Mouse (Mus musculus): ENCODE measurements at regions not wholly inside any gene's neighbourhood (a gene's known extent, or its start where the extent isn't known, plus 50 kb on each side); places are given as distances from the start of the nearest gene placed in this dataset.
A peak's percentile ranks its signal among the peaks of the same experiment; 100 is the strongest.

DNA sequence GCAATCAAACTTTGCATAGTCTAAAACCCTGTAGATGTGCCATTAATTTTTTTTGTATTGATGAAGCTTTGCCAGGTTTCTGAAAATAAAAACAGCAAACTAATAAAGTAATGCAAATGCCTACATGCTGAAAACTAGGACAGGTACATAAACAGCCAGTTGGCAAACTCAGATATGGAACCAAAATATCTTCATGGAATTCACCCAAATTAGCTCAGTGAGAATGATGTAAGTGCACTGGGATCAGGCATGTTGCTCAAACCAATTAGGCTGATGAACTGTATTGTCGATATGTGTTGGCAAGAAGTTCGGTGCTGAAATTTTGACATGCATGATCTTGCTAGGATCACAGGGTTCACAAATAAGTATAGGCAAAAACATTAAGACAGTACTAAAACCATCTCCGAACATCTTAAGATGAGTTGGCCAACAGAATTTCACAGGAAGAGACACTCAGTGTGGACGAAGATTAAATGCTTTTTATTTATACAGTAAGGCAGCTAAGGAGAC, 95.3 kb upstream of the Rgma start:
- Histone ChIP-seq H3K27me3 (ENCODE audit: control insufficient read depth, insufficient read depth, low read length) (no peaks in the 10 kb centered on the region), H3K4me2 (ENCODE audit: low read depth, low read length) (no peak overlapping the region), H3K9ac (ENCODE audit: low read length) (no peak overlapping the region), H3K4me3 (replicated peaks; ENCODE audit: low read length) (no peak overlapping the region), H3K9me3 (replicated peaks; ENCODE audit: control insufficient read depth, low read length) (no peaks in the 10 kb centered on the region), H3K27ac (ENCODE audit: low read length) (no peak overlapping the region), H3K36me3 (ENCODE audit: control insufficient read depth, insufficient read depth, low read length) (no peaks in the 10 kb centered on the region), H3K4me1 (ENCODE audit: control insufficient read depth, insufficient read depth, low read length) (no peaks in the 10 kb centered on the region)
- ATAC-seq (ENCODE audit: insufficient read depth, low FRiP score): no peak
- WGBS: 92% methylated on average over 4 of the region's 4 CpGs

DNA sequence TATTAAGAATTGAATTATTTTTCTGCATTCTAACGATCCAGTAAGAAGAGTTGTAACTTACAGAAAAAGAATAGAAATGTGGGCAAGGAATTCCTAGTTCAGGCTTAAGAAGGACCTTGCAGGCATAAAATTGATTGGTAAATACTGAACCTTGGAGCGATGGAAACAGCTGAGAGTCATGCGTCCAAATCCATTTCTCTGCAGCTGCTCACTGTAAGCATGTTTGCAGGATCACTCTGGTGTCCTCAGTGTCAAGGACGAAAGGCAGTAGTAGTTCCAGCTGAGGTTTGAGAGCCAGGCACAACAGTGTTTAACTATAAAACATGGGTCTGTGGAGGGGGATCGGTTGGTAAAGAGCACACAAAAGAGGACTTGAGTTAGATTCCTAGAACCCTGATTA, 89.1 kb upstream of the Rgma start:
- Histone ChIP-seq H3K27me3 (ENCODE audit: control insufficient read depth, insufficient read depth, low read length) (no peaks in the 10 kb centered on the region), H3K9me3 (replicated peaks; ENCODE audit: control insufficient read depth, low read length) (no peaks in the 10 kb centered on the region), H3K9ac (ENCODE audit: low read length) (no peak overlapping the region), H3K4me2 (ENCODE audit: low read depth, low read length) (no peak overlapping the region), H3K4me1 (ENCODE audit: control insufficient read depth, insufficient read depth, low read length) (no peaks in the 10 kb centered on the region), H3K27ac (ENCODE audit: low read length) (no peak overlapping the region), H3K4me3 (replicated peaks; ENCODE audit: low read length) (no peak overlapping the region), H3K36me3 (ENCODE audit: control insufficient read depth, insufficient read depth, low read length) (no peaks in the 10 kb centered on the region)
- WGBS: 75% methylated on average over 5 of the region's 5 CpGs
- no peak for ATAC-seq (ENCODE audit: insufficient read depth, low FRiP score)

DNA sequence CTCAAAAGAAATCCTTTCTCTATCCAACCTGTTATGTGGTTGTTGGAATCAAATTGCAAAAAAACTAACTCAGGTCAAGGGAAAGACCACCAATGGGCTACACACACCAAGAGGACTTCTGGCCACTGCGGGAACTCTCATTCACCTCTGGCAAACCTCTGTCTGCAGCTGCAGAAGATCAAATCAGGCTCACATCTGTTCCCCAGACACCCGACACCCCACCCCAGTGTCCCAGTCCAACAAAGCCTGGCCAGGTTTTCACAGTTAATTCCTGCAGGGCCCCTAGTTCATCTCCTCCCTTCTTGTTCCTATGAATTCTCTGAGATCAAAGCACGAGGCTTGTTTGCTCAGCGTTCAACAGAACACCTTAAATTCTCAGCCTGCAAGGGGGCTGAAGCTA, 82.0 kb upstream of the Rgma start:
- H3K9me3 ChIP-seq (replicated peaks; ENCODE audit: control insufficient read depth, low read length): no peaks in the 10 kb centered on the region
- 28% methylated on average over 4 of the region's 4 CpGs for WGBS
- no peak overlapping the region for H3K27ac ChIP-seq (ENCODE audit: low read length)
- H3K9ac ChIP-seq (ENCODE audit: low read length): no peak overlapping the region
- no peak overlapping the region for H3K4me3 ChIP-seq (replicated peaks; ENCODE audit: low read length)
- H3K36me3 ChIP-seq (ENCODE audit: control insufficient read depth, insufficient read depth, low read length): no peaks in the 10 kb centered on the region
- no peak for ATAC-seq (ENCODE audit: insufficient read depth, low FRiP score)
- no peaks in the 10 kb centered on the region for H3K27me3 ChIP-seq (ENCODE audit: control insufficient read depth, insufficient read depth, low read length)
- no peak overlapping the region for H3K4me2 ChIP-seq (ENCODE audit: low read depth, low read length)
- no peaks in the 10 kb centered on the region; the same call in 1 of the 2 replicates for H3K4me1 ChIP-seq (ENCODE audit: control insufficient read depth, insufficient read depth, low read length)

GRCm38 (mm10) chr7:73294399-73294798, 80.9 kb upstream of the Rgma start:
- WGBS: 75% methylated on average over 6 of the region's 6 CpGs
- no peak for ATAC-seq (ENCODE audit: insufficient read depth, low FRiP score)
- H3K4me3 ChIP-seq (replicated peaks; ENCODE audit: low read length): no peak overlapping the region
- no peak overlapping the region for H3K27ac ChIP-seq (ENCODE audit: low read length)
- no peaks in the 10 kb centered on the region for H3K27me3 ChIP-seq (ENCODE audit: control insufficient read depth, insufficient read depth, low read length)
- H3K4me1 ChIP-seq (ENCODE audit: control insufficient read depth, insufficient read depth, low read length): no peaks in the 10 kb centered on the region; the same call in 1 of the 2 replicates
- H3K9ac ChIP-seq (ENCODE audit: low read length): no peak overlapping the region
- H3K9me3 ChIP-seq (replicated peaks; ENCODE audit: control insufficient read depth, low read length): no peaks in the 10 kb centered on the region
- H3K36me3 ChIP-seq (ENCODE audit: control insufficient read depth, insufficient read depth, low read length): no peaks in the 10 kb centered on the region
- H3K4me2 ChIP-seq (ENCODE audit: low read depth, low read length): no peak overlapping the region

GRCm38 (mm10) chr7:73302501-73302900, 72.8 kb upstream of the Rgma start:
- 77% methylated on average over 3 of the region's 3 CpGs for WGBS
- H3K9ac ChIP-seq (ENCODE audit: low read length): no peak overlapping the region
- no peaks in the 10 kb centered on the region; the same call in 1 of the 2 replicates for H3K27me3 ChIP-seq (ENCODE audit: control insufficient read depth, insufficient read depth, low read length)
- H3K27ac ChIP-seq (ENCODE audit: low read length): no peak overlapping the region
- H3K4me2 ChIP-seq (ENCODE audit: low read depth, low read length): no peak overlapping the region
- no peaks in the 10 kb centered on the region for H3K36me3 ChIP-seq (ENCODE audit: control insufficient read depth, insufficient read depth, low read length)
- H3K9me3 ChIP-seq (replicated peaks; ENCODE audit: control insufficient read depth, low read length): no peaks in the 10 kb centered on the region
- H3K4me3 ChIP-seq (replicated peaks; ENCODE audit: low read length): no peak overlapping the region
- ATAC-seq (ENCODE audit: insufficient read depth, low FRiP score): no peak
- peaks cover 9% of the 10 kb centered on the region for H3K4me1 ChIP-seq (ENCODE audit: control insufficient read depth, insufficient read depth, low read length)

DNA sequence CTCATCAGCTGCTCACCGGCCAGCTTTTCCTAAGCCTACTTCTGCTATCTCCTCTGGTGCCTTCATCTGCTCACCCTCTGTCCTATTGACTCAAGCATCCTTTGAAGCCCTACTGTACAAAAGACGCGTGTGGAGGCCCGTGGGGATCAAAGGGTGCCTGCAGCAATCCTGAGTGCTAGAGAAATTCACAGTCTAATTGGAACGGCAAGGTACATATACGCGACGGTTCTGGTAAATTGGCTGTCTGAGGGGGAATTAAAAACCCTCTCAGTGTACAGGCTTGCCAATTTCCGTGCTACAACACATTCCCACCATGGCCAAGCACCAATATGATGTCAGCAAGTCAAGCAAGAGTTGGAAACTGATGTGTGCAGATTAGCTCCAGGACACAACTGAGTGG, 71.5 kb upstream of the Rgma start:
- no peaks in the 10 kb centered on the region for H3K9me3 ChIP-seq (replicated peaks; ENCODE audit: control insufficient read depth, low read length)
- H3K36me3 ChIP-seq (ENCODE audit: control insufficient read depth, insufficient read depth, low read length): no peaks in the 10 kb centered on the region
- no peak overlapping the region for H3K27ac ChIP-seq (ENCODE audit: low read length)
- peaks cover 12% of the 10 kb centered on the region for H3K4me1 ChIP-seq (ENCODE audit: control insufficient read depth, insufficient read depth, low read length)
- H3K4me3 ChIP-seq (replicated peaks; ENCODE audit: low read length): no peak overlapping the region
- no peak for ATAC-seq (ENCODE audit: insufficient read depth, low FRiP score)
- no peak overlapping the region for H3K4me2 ChIP-seq (ENCODE audit: low read depth, low read length)
- WGBS: 67% methylated on average over 9 of the region's 9 CpGs
- H3K27me3 ChIP-seq (ENCODE audit: control insufficient read depth, insufficient read depth, low read length): no peaks in the 10 kb centered on the region; the same call in 1 of the 2 replicates
- no peak overlapping the region for H3K9ac ChIP-seq (ENCODE audit: low read length)

DNA sequence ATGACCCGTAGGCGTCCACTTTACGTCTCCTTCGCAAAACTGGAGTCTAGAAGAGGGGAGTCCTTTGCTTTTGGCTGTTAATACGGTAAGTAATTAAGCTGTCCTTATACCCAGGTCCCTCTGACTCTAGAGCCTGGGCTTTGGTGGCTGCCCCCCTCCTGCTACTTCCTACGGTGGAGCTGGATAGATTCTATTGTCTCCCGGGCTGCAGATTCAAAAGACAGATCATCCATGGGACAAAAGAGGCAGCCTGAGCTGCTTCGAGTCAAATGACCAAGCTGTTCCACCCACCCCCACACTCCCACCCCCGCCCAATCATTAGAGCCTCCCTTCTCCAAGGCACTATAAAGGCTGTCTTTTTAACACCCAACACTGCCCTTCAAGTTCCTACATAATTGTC, 70.5 kb upstream of the Rgma start:
- no peak overlapping the region for H3K4me2 ChIP-seq (ENCODE audit: low read depth, low read length)
- no peaks in the 10 kb centered on the region; the same call in 1 of the 2 replicates for H3K27me3 ChIP-seq (ENCODE audit: control insufficient read depth, insufficient read depth, low read length)
- no peaks in the 10 kb centered on the region for H3K9me3 ChIP-seq (replicated peaks; ENCODE audit: control insufficient read depth, low read length)
- H3K4me3 ChIP-seq (replicated peaks; ENCODE audit: low read length): no peak overlapping the region
- H3K36me3 ChIP-seq (ENCODE audit: control insufficient read depth, insufficient read depth, low read length): no peaks in the 10 kb centered on the region
- WGBS: 32% methylated on average over 9 of the region's 9 CpGs
- H3K27ac ChIP-seq (ENCODE audit: low read length): no peak overlapping the region
- no peak for ATAC-seq (ENCODE audit: insufficient read depth, low FRiP score)
- H3K9ac ChIP-seq (ENCODE audit: low read length): no peak overlapping the region
- H3K4me1 ChIP-seq (ENCODE audit: control insufficient read depth, insufficient read depth, low read length): peaks cover 12% of the 10 kb centered on the region

- H3K27me3 ChIP-seq (ENCODE audit: control insufficient read depth, insufficient read depth, low read length): no peaks in the 10 kb centered on the region; the same call in 1 of the 2 replicates
- 0 out of 2 replicates have a peak overlapping the region, but pooled peaks have one; percentile 6 for H3K4me2 ChIP-seq (ENCODE audit: low read depth, low read length)
- no peak for ATAC-seq (ENCODE audit: insufficient read depth, low FRiP score)
- no peak overlapping the region for H3K4me3 ChIP-seq (replicated peaks; ENCODE audit: low read length)
- peaks cover 12% of the 10 kb centered on the region for H3K4me1 ChIP-seq (ENCODE audit: control insufficient read depth, insufficient read depth, low read length)
- no peaks in the 10 kb centered on the region for H3K36me3 ChIP-seq (ENCODE audit: control insufficient read depth, insufficient read depth, low read length)
- 25% methylated on average over 14 of the region's 14 CpGs for WGBS
- H3K27ac ChIP-seq (ENCODE audit: low read length): no peak overlapping the region
- no peak overlapping the region for H3K9ac ChIP-seq (ENCODE audit: low read length)
- H3K9me3 ChIP-seq (replicated peaks; ENCODE audit: control insufficient read depth, low read length): no peaks in the 10 kb centered on the region
Observed at GRCm38 (mm10) chr7:73305286-73305975, 69.9 kb upstream of the Rgma start.

GRCm38 (mm10) chr7:73306296-73306695, 69.0 kb upstream of the Rgma start:
- no peak for ATAC-seq (ENCODE audit: insufficient read depth, low FRiP score)
- Histone ChIP-seq H3K4me3 (replicated peaks; ENCODE audit: low read length) (no peak overlapping the region), H3K27ac (ENCODE audit: low read length) (no peak overlapping the region), H3K4me1 (ENCODE audit: control insufficient read depth, insufficient read depth, low read length) (peaks cover 12% of the 10 kb centered on the region), H3K36me3 (ENCODE audit: control insufficient read depth, insufficient read depth, low read length) (no peaks in the 10 kb centered on the region), H3K9me3 (replicated peaks; ENCODE audit: control insufficient read depth, low read length) (no peaks in the 10 kb centered on the region), H3K4me2 (ENCODE audit: low read depth, low read length) (no peak overlapping the region), H3K27me3 (ENCODE audit: control insufficient read depth, insufficient read depth, low read length) (no peaks in the 10 kb centered on the region; the same call in 1 of the 2 replicates), H3K9ac (ENCODE audit: low read length) (no peak overlapping the region)
- 63% methylated on average over 6 of the region's 6 CpGs for WGBS
